Mouse (Mus musculus): ENCODE measurements around the gene Iqschfp.

DNA sequence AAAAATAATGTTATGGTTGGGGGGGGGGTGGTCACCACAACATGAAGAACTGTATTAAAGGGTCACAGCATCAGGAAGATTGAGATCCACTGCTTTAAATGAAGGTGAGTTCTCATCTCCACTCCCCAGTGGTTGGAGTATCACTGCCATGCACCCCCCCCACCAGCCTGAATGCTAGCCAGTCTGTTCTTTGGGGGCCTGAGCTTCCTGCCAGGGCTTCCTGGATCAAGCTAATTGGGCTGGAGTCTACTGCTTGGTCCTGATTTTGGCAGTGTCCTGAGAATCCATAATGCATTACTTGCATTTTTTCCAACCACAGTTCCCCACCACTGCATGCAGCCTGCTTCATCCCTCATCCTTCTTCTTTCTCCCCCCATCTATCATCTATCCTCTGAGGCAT, 68.7 kb downstream of the Iqschfp start:
- TF ChIP-seq CTCF (IDR thresholded peaks at IDR 0.05; ENCODE audit: low read depth, low read length) = no peak
- TF ChIP-seq POLR2A (IDR thresholded peaks at IDR 0.05; ENCODE audit: extremely low read depth, insufficient read depth, low read length) = no peak
